14 mouse cellular contexts compared by ENCODE assay signal in the genomic region with DNA sequence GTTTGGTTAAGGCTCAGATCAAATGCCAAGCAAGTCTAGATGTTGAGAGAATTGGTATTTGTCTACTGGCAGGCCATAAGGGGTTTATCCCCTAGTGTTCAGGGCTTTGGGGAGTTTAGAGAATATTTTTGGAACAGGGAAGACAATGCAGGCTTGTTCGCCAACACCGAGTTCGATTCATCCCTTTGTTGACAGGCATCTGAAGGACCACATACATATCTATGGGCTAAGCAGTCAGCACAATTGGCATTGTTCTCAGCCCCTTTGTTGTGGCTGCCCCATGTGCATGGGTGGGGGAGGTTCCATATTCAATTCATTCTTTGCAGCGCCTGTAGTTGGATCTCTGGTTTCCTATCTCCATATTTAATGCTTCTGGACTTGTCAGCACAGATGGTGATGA.
DNase-seq lines count a peak whose midpoint lies in the region; ATAC-seq lines count a peak whose summit lies in the region.
"Had no signal": no experiment of that assay in that cellular context is flagged by ENCODE, and none has a peak within 500 bp of the region (broad histone marks: within the 10 kb centered on the region; RNA-seq: fewer than 3 reads in every experiment).

No protein-coding gene starts in this region.

- intact Hi-C loops in heart, postnatal 36 days (cut with DNase I), result no loop called here

- DNase-seq in heart, postnatal 36 days, result no peak
- DNase-seq in layer of hippocampus, adult 8-10 months (ENCODE audit: low spot score in 2 of 2), result peak; percentile 48 to 77
- DNase-seq in layer of hippocampus, postnatal 25 days (ENCODE audit: extremely low spot score in 1 of 2, low spot score in 1 of 2), result no peak
- DNase-seq in ES-CJ7 (ENCODE audit: low read depth, low spot score), result peak; percentile 46
- DNase-seq in ZHBTc4 (ENCODE audit: low read depth, low spot score), result peak; percentile 78
- no peak for DNase-seq in embryo, embryonic 11 days
- DNase-seq: adrenal gland, postnatal 10 days; kidney, adult 18-20 months; kidney, postnatal 4 days; lung, adult 2 months; thymus, adult 18-20 months had no signal

- H3K4me3 ChIP-seq in heart, embryonic 14.5 days (ENCODE audit: control insufficient read depth in 1 of 2, insufficient read depth in 1 of 2, low read depth in 1 of 2, low read length in 2 of 2), result no peak overlapping the region
- H3K4me3 ChIP-seq: limb, embryonic 13.5 days had no signal

- H3K4me2 ChIP-seq in heart, embryonic 14.5 days (ENCODE audit: low read length), result no peak overlapping the region
- H3K4me2 ChIP-seq: limb, embryonic 13.5 days had no signal

- WGBS in heart, embryonic 14.5 days, result 15% methylated on average over 4 of the region's 4 CpGs

- H3K9ac ChIP-seq in heart, embryonic 14.5 days (ENCODE audit: low read length), result no peak overlapping the region
- H3K9ac ChIP-seq: limb, embryonic 13.5 days had no signal

- H3K4me1 ChIP-seq in heart, embryonic 14.5 days (ENCODE audit: control insufficient read depth in 2 of 2, insufficient read depth in 2 of 2, low read length in 2 of 2), result peaks cover 13 to 23% of the 10 kb centered on the region in 2 experiments
- H3K4me1 ChIP-seq: limb, embryonic 13.5 days had no signal

- ATAC-seq in heart, embryonic 14.5 days (ENCODE audit: insufficient number of reproducible peaks, insufficient read depth, low FRiP score, low read depth), result 0 out of 2 replicates have a peak, but pooled peaks have one; percentile 52
- no peak for ATAC-seq in megakaryocyte-erythroid progenitor cell, adult 5-6 weeks (replicated peaks; ENCODE audit: low FRiP score, low TSS enrichment, poor library complexity, severe bottlenecking)

- peak overlapping the region; percentile 68 to 72 for H3K27ac ChIP-seq in heart, embryonic 14.5 days (replicated peaks in 1 of 2; ENCODE audit: control insufficient read depth in 1 of 2, insufficient read depth in 1 of 2, low read depth in 2 of 2, low read length in 2 of 2)
- H3K27ac ChIP-seq: limb, embryonic 13.5 days had no signal

- no peaks in the 10 kb centered on the region for H3K9me3 ChIP-seq in heart, embryonic 14.5 days (ENCODE audit: control insufficient read depth, low read length)
- H3K9me3 ChIP-seq: limb, embryonic 13.5 days had no signal

- H3K27me3 ChIP-seq in heart, embryonic 14.5 days (ENCODE audit: control insufficient read depth, insufficient read depth, low read length), result no peaks in the 10 kb centered on the region
- H3K27me3 ChIP-seq: limb, embryonic 13.5 days had no signal

- H3K36me3 ChIP-seq in heart, embryonic 14.5 days (ENCODE audit: control insufficient read depth, insufficient read depth, low read length), result no peaks in the 10 kb centered on the region
- H3K36me3 ChIP-seq: limb, embryonic 13.5 days had no signal

Comparison
In these comparisons a context has a peak if more than half of its experiments do, and no peak if none do; other contexts are left out.
1. DNase-seq: peak in layer of hippocampus, adult 8-10 months (2 of 2), ES-CJ7 (single experiment) and ZHBTc4 (single experiment); none in heart, postnatal 36 days (0 of 2), layer of hippocampus, postnatal 25 days (0 of 2) and embryo, embryonic 11 days (single experiment).